Mouse (Mus musculus) testis, adult 2 months (tissue): Measurements from ENCODE around the gene Tmem82. TPM values are rescaled to one million over a fixed set of nuclear protein-coding genes. Genes with fewer than 3 reads are reported as not detected.

ENCODE experiments used
- H3K27ac ChIP-seq: fragments of 200-500 bp; 2 replicates; pipeline ENCODE4 v1.5.1; 2012; ENCODE audit warnings: low read depth, low read length; ENCODE audit not compliant: control insufficient read depth, insufficient read depth
- H3K27me3 ChIP-seq: fragments of 200-500 bp; 2 replicates; pipeline ENCODE4 v1.6.1; 2012; ENCODE audit warnings: mild to moderate bottlenecking, low read length, moderate library complexity; ENCODE audit not compliant: control insufficient read depth, insufficient read depth
- H3K36me3 ChIP-seq: fragments of 200-500 bp; 2 replicates; pipeline ENCODE4 v1.6.1; 2012; ENCODE audit warnings: mild to moderate bottlenecking, low read length; ENCODE audit not compliant: control insufficient read depth, insufficient read depth
- H3K4me1 ChIP-seq: fragments of 200-500 bp; 2 replicates; pipeline ENCODE4 v1.6.1; 2012; ENCODE audit warnings: low read length; ENCODE audit not compliant: control insufficient read depth, insufficient read depth
- H3K4me3 ChIP-seq: fragments of 200-500 bp; 2 replicates; pipeline ENCODE4 v1.5.1; 2012; ENCODE audit warnings: low read depth, mild to moderate bottlenecking, low read length, moderate library complexity, mixed read lengths; ENCODE audit not compliant: control insufficient read depth
- CTCF ChIP-seq: fragments of 200-500 bp; IDR thresholded peaks from 2 replicates; pipeline ENCODE4 v1.5.1; 2012; ENCODE audit warnings: low read depth, mild to moderate bottlenecking, inconsistent platforms, low read length, moderate library complexity; ENCODE audit not compliant: control insufficient read depth, insufficient read depth, insufficient replicate concordance
- POLR2A ChIP-seq: fragments of 200-500 bp; IDR thresholded peaks from 2 replicates; pipeline ENCODE4 v1.6.1; 2012; ENCODE audit warnings: low read depth, mild to moderate bottlenecking, inconsistent platforms, low read length, moderate library complexity; ENCODE audit not compliant: control insufficient read depth
- polyA plus RNA-seq: library from polyadenylated mRNA; depleted of rRNA; stranded (reverse); fragments of >200 nt; gene quantifications from 2 replicates; pipeline ENCODE4 v1.2.3, GENCODE M21; 2012

Gene Tmem82
- polyA plus RNA-seq, 1 experiment: 3.5 TPM

DNA sequence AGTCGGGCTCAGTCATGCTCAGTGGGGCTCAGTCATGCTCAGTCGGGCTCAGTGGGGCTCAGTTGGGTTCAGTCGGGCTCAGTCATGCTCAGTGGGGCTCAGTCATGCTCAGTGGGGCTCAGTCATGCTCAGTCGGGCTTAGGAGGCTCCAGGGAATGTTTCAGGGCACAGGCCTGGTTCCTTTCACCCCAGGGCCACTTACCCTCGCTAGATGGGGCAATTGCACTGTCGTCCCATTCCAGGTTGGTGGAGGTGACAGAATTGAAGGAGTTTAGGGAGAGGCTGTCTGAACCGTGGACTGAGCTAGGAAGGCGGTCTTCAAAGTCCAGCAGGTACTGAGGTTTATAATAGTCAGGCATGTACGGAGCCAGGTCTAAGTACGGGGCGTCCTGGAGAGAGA, 21.0 kb upstream of the Tmem82 start:
- TF ChIP-seq POLR2A (no peak), CTCF (no peak)
- Histone ChIP-seq H3K36me3 (no peaks in the 10 kb centered on the region; the same call in 1 of the 2 replicates), H3K27ac (no peak overlapping the region), H3K4me3 (no peak overlapping the region), H3K27me3 (no peaks in the 10 kb centered on the region), H3K4me1 (no peaks in the 10 kb centered on the region; the same call in 1 of the 2 replicates)

GRCm38 (mm10) chr4:141636693-141637092, 18.3 kb upstream of the Tmem82 start:
- Histone ChIP-seq H3K4me3 (no peak overlapping the region), H3K4me1 (peaks cover 8% of the 10 kb centered on the region), H3K36me3 (no peaks in the 10 kb centered on the region; the same call in none of the 2 replicates), H3K27me3 (no peaks in the 10 kb centered on the region), H3K27ac (no peak overlapping the region)
- TF ChIP-seq CTCF (no peak), POLR2A (no peak)

GRCm38 (mm10) chr4:141635991-141636390, 17.6 kb upstream of the Tmem82 start:
- no peaks in the 10 kb centered on the region for H3K27me3 ChIP-seq
- no peak for TF ChIP-seq POLR2A
- no peak for TF ChIP-seq CTCF

DNA sequence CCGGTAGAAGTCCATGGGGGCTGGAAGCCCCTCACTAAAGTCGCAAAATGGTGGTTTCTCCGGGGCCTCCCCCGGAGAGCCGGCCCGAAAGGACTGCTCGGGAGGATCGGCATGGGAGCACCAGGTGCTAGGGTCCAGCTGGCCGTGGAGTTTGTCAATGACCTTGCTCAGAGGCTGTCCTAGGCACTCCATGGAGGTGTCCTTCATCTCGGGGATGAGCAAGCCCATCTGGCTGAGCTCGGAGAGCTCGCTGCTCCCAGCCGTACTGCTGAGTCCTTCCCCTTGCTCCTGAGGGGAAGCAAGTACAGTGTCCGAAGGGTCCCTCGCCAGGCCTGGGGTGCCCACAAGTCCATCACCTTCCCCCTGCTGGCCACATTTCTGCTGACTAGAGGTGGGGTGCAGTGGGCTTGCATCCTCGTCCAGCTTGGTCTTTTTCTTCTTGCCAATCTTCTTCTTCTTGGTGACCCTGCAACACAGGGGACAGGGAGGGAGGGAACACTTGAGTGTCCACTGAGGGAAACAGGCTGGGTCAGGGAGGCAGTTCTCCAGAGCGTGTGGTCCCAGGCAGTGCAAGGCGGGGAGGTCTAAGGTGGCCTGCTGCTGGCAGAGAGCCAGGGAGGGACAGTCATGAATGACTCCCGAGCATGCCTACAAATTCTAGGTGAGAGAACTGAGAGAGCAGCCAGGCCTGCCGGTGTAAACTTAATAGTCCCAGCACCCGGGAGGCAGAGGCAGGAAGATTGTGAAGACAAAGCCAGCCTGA, 13.9 kb upstream of the Tmem82 start:
- TF ChIP-seq POLR2A (no peak), CTCF (no peak)
- Histone ChIP-seq H3K4me1 (peaks cover 22% of the 10 kb centered on the region), H3K27me3 (no peaks in the 10 kb centered on the region), H3K27ac (no peak overlapping the region), H3K36me3 (no peaks in the 10 kb centered on the region; the same call in 1 of the 2 replicates), H3K4me3 (no peak overlapping the region)

More at GRCm38 (mm10) chr4:141635991-141636390, 17.6 kb upstream of the Tmem82 start:
- no peak overlapping the region for H3K4me3 ChIP-seq
- H3K27ac ChIP-seq: no peak overlapping the region
- peaks cover 11% of the 10 kb centered on the region for H3K4me1 ChIP-seq
- H3K36me3 ChIP-seq: no peaks in the 10 kb centered on the region; the same call in none of the 2 replicates

DNA sequence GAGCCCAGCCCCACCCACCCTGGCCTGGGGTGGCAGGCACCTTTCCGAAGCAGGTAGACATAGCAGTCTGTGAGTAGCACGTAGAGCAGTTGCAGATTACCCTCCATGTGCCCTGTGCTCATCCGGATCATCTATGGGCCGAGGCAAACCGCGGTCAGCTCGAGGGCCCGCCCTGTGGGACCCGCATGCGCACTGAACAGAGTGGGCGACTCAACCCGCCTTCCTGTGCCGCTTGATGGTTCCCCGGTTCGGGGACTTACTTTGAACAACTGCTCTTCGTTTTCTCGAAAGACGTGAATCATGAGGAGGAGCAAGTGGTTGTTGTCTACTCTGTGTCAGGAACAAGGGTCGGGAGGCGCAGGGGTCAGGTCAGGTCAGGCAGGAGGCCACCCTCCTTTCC, 12.8 kb upstream of the Tmem82 start:
- Histone ChIP-seq H3K36me3 (no peaks in the 10 kb centered on the region; the same call in 1 of the 2 replicates), H3K4me3 (no peak overlapping the region)

GRCm38 (mm10) chr4:141630021-141630420, 11.6 kb upstream of the Tmem82 start:
- no peaks in the 10 kb centered on the region; the same call in 1 of the 2 replicates for H3K36me3 ChIP-seq
- H3K4me1 ChIP-seq: peaks cover 22% of the 10 kb centered on the region
- TF ChIP-seq POLR2A: no peak
- no peak for TF ChIP-seq CTCF
- H3K27me3 ChIP-seq: no peaks in the 10 kb centered on the region
- H3K4me3 ChIP-seq: peak overlapping the region; percentile 12; the same call in 1 of the 2 replicates
- H3K27ac ChIP-seq: no peak overlapping the region

More for the DNA sequence above, 12.8 kb upstream of the Tmem82 start:
- no peak for TF ChIP-seq POLR2A
- no peak for TF ChIP-seq CTCF
- Histone ChIP-seq H3K27ac (no peak overlapping the region), H3K4me1 (peaks cover 22% of the 10 kb centered on the region), H3K27me3 (no peaks in the 10 kb centered on the region)

- Histone ChIP-seq H3K4me1 (peaks cover 22% of the 10 kb centered on the region), H3K27ac (peak overlapping the region; percentile 55; the same call in 1 of the 2 replicates), H3K27me3 (no peaks in the 10 kb centered on the region), H3K4me3 (peak overlapping the region; percentile 75), H3K36me3 (no peaks in the 10 kb centered on the region; the same call in 1 of the 2 replicates)
- TF ChIP-seq POLR2A: no peak
- TF ChIP-seq CTCF: no peak
Observed at GRCm38 (mm10) chr4:141628661-141629060, 10.2 kb upstream of the Tmem82 start.
